Mouse (Mus musculus) brain, embryonic 18.5 days (tissue): ENCODE results near the gene Gorasp1.
A peak's percentile ranks its signal among the peaks of the same experiment; 100 is the strongest.

Experiments used
- DNase-seq: peaks from one replicate; pipeline ENCODE4 v3.0.0-alpha.2; 2012; ENCODE audit warnings: low read depth, low spot score

The Gorasp1 gene

GRCm38 (mm10) chr9:119972582-119972981, 35.2 kb upstream of the Gorasp1 start:
- no peak for DNase-seq

- DNase-seq, result no peak
Observed at GRCm38 (mm10) chr9:119972166-119972565, 34.8 kb upstream of the Gorasp1 start.

GRCm38 (mm10) chr9:119970763-119971656, 33.6 kb upstream of the Gorasp1 start:
- DNase-seq, result peak; percentile 51

- DNase-seq, result no peak
Observed at GRCm38 (mm10) chr9:119970221-119970620, 32.9 kb upstream of the Gorasp1 start.

- no peak for DNase-seq
Observed at GRCm38 (mm10) chr9:119969811-119970210, 32.4 kb upstream of the Gorasp1 start.

- no peak for DNase-seq
Observed at GRCm38 (mm10) chr9:119966221-119966910, 29.0 kb upstream of the Gorasp1 start.

- no peak for DNase-seq
Observed at GRCm38 (mm10) chr9:119965186-119965585, 27.8 kb upstream of the Gorasp1 start.

- no peak for DNase-seq
Observed at GRCm38 (mm10) chr9:119964206-119964605, 26.8 kb upstream of the Gorasp1 start.

GRCm38 (mm10) chr9:119962987-119963667, 25.8 kb upstream of the Gorasp1 start:
- no peak for DNase-seq

GRCm38 (mm10) chr9:119962216-119962615, 24.9 kb upstream of the Gorasp1 start:
- no peak for DNase-seq

- no peak for DNase-seq
Observed at GRCm38 (mm10) chr9:119958835-119959234, 21.5 kb upstream of the Gorasp1 start.

GRCm38 (mm10) chr9:119951388-119951787, 14.0 kb upstream of the Gorasp1 start:
- DNase-seq, result no peak

- DNase-seq, result no peak
Observed at GRCm38 (mm10) chr9:119950434-119950833, 13.1 kb upstream of the Gorasp1 start.

- DNase-seq, result no peak
Observed at GRCm38 (mm10) chr9:119948804-119949203, 11.4 kb upstream of the Gorasp1 start.

GRCm38 (mm10) chr9:119945173-119945900, 8.0 kb upstream of the Gorasp1 start:
- no peak for DNase-seq

- no peak for DNase-seq
Observed at GRCm38 (mm10) chr9:119943326-119943725, 6.0 kb upstream of the Gorasp1 start.

- DNase-seq, result no peak
Observed at GRCm38 (mm10) chr9:119941861-119942260, 4.5 kb upstream of the Gorasp1 start.

GRCm38 (mm10) chr9:119941407-119941806, 4.0 kb upstream of the Gorasp1 start:
- no peak for DNase-seq

GRCm38 (mm10) chr9:119939646-119940045, 2.3 kb upstream of the Gorasp1 start:
- DNase-seq, result no peak

- no peak for DNase-seq
Observed at GRCm38 (mm10) chr9:119938496-119938895, 1.1 kb upstream of the Gorasp1 start.

GRCm38 (mm10) chr9:119933675-119934074, 3.7 kb downstream of the Gorasp1 start:
- DNase-seq, result no peak

GRCm38 (mm10) chr9:119932358-119932757, 5.0 kb downstream of the Gorasp1 start:
- no peak for DNase-seq
